Mouse (Mus musculus) testis, adult 2 months (tissue): ENCODE results near the gene Fam168b.

Experiments used
- CTCF ChIP-seq: fragments of 200-500 bp; IDR thresholded peaks from 2 replicates; pipeline ENCODE4 v1.5.1; 2012; ENCODE audit warnings: low read depth, mild to moderate bottlenecking, inconsistent platforms, low read length, moderate library complexity; ENCODE audit not compliant: control insufficient read depth, insufficient read depth, insufficient replicate concordance
- POLR2A ChIP-seq: fragments of 200-500 bp; IDR thresholded peaks from 2 replicates; pipeline ENCODE4 v1.6.1; 2012; ENCODE audit warnings: low read depth, mild to moderate bottlenecking, inconsistent platforms, low read length, moderate library complexity; ENCODE audit not compliant: control insufficient read depth

DNA sequence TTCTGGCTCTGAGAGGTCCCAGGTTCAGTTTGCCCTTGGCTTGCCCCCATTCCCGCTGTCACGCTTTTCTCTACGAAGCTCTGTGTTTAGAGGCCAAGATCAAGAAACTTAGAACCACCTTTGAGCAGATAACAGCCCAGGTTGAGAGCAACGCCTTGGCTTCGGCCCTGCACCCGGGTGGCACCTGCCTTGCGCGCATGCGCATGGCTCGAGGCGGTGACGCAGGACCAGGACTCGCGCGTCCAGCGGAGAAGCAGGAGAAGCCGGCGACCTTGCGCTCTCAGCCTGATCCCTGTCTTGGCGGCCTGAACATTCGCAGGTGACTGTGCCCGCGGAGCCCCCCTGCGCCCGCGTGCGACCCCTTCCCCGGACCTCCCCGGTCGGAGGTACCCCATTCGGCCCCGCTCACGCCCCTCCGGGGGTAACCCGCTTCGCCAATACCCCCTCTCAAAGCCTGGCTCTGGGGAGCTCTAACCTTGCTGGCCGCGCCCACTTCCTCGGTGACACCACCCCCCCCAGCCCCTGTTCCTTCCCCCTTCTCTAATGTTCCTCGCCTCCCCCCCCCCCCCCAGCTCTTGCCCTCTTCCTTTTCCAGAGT, 7.0 kb upstream of the Fam168b start, which contains the start of gene Plekhb2:
- TF ChIP-seq CTCF (0 out of 2 replicates have a peak, but pooled peaks have one; percentile 1), POLR2A (peak; percentile 79)
